Mouse (Mus musculus): Measurements from ENCODE around the gene Dqx1. TPM values are rescaled to one million over a fixed set of nuclear protein-coding genes. Genes with fewer than 3 reads are reported as not detected.

The Dqx1 gene
- polyA plus RNA-seq, 1 experiment from 2014 or later: 0.88 TPM

DNA sequence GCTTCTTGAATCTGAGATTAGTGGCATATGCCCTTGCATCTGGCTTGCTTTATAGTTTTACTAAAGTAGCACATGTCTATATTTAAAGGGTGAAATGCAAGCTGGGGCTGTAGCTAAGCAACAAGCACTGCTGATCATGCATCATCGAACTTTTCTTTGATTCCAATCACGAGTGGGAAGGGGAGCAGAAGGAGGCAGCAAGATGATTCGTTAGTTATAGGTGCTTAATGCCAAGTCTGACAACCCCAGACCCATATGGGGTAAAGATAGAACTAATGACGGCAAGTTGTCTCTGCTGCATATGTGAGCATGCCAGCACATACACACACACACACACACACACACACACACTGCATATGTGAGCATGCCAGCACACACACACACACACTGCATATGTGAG is 46.5 kb downstream of the Dqx1 start:
- no peaks in the 10 kb centered on the region for H3K36me3 ChIP-seq (replicated peaks)
- H3K27ac ChIP-seq: no peak overlapping the region
- ATAC-seq (ENCODE audit: low FRiP score): no peak
- H3K27me3 ChIP-seq: peaks cover 24% of the 10 kb centered on the region
- 68% methylated on average over 4 of the region's 4 CpGs for WGBS
- H3K4me2 ChIP-seq: no peak overlapping the region
- no peak overlapping the region for H3K9ac ChIP-seq
- no peaks in the 10 kb centered on the region for H3K9me3 ChIP-seq
- no peak overlapping the region for H3K4me3 ChIP-seq (replicated peaks)
- H3K4me1 ChIP-seq: peaks cover 34% of the 10 kb centered on the region

DNA sequence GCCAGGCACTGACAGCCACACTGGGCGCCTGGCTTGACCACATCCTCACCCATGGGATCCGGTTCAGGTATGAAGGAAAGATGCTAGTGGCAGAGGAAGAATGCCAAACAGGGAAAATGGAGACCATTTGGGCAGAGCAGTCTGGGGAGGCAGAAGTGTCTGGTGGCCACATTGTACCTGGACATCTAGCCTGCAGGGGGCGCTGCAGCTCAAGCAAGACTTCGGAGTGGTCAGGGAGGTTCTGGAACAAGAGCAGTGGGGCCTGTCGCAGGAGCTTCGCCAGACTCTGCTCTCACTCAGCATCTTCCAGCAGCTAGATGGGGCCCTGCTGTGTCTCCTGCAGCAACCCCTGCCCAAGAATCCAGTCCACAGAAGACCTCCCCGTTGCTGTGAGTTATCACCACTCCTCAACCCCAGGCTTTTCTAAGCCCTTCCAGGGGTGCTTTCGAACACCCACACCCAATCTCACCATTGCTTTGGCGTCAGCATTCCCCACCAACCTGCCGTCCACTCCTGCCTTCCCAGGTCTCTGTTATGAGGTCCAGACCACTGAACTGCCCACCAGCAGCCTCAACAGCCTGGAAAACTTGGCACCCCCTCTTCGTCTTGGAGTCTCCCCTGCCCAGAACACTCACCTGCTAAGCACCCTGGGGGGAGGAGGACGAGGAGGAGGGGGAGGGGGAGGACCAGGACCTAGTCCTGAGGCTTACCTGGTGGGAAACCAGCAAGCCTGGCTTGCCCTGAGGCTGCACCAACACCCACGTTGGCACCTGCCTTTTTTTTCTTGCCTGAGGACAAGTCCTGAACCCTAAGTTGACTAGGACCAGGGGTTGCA is 50.1 kb downstream of the Dqx1 start:
- Histone ChIP-seq H3K9me3 (no peaks in the 10 kb centered on the region), H3K4me2 (peak overlapping the region; percentile 90), H3K9ac (peak overlapping the region; percentile 89; the same call in 1 of the 2 replicates), H3K27ac (0 out of 2 replicates have a peak overlapping the region, but pooled peaks have one; percentile 78), H3K27me3 (peaks cover 8% of the 10 kb centered on the region), H3K36me3 (replicated peaks) (peaks cover 5% of the 10 kb centered on the region; the same call in 1 of the 2 replicates), H3K4me3 (replicated peaks) (peak overlapping the region; percentile 91), H3K4me1 (peaks cover 31% of the 10 kb centered on the region)
- 35% methylated on average over 13 of the region's 13 CpGs for WGBS
- ATAC-seq (ENCODE audit: low FRiP score): peak; percentile 51; the same call in 1 of the 2 replicates

DNA sequence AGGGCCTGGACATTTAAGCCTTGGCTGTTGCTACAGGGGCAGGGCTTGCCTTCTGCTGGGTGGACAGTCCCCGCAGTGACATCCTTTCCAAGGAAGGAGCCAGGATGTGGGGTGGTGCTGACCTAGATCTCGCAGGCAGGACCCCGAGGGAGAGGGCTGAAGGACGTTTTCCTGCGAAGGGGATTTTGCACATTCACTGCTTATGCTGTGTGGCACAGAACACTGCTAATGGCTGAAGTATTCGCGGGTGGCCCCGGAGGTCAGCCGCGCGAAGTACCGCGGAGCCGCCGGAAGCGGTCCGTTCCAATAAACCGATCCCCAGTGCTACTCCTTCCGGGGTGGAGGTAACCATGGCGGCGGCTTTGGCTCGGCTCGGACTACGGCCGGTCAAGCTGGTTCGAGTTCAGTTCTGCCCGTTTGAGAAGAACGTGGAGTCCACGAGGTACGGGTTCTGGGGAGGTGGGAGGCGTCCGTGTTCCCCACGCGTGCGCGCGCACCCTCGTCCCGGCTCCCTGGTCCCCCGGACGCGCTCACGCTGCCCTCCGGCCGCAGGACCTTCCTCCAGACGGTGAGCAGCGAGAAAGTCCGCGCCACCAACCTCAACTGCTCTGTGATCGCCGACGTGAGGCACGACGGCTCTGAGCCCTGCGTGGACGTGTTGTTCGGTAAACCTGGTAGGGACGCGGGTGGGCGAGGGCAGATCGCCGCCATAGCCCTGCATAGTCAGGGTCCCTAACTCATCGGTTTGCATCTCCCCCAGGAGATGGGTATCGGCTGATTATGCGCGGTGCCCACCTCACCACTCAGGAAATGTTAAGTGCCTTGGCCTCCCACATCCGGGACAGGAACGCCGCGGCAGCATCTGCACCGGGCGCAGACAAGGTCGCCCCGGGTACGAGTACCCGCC is 51.4 kb downstream of the Dqx1 start, which contains the start of gene Mrpl53:
TSS of gene Mrpl53 (plus strand) at position 279 of the 907 bp plus-strand sequence.
- ATAC-seq (ENCODE audit: low FRiP score): peak; percentile 86
- Histone ChIP-seq H3K27me3 (no peaks in the 10 kb centered on the region), H3K9me3 (no peaks in the 10 kb centered on the region), H3K36me3 (replicated peaks) (peaks cover 5% of the 10 kb centered on the region; the same call in 1 of the 2 replicates), H3K4me2 (peak within 1 kb of the TSS; percentile 90), H3K27ac (peak within 1 kb of the TSS; percentile 78), H3K4me3 (replicated peaks) (peak within 1 kb of the TSS; percentile 91), H3K4me1 (peaks cover 23% of the 10 kb centered on the region), H3K9ac (peak within 1 kb of the TSS; percentile 89)
- under 1% methylated on average over 76 of the region's 76 CpGs for WGBS

GRCm38 (mm10) chr6:83111510-83112136 is 54.0 kb downstream of the Dqx1 start:
- H3K9me3 ChIP-seq: no peaks in the 10 kb centered on the region
- H3K4me1 ChIP-seq: peaks cover 39% of the 10 kb centered on the region
- no peak overlapping the region for H3K4me2 ChIP-seq
- 86% methylated on average over 4 of the region's 4 CpGs for WGBS
- H3K27ac ChIP-seq: no peak overlapping the region
- H3K9ac ChIP-seq: no peak overlapping the region
- H3K4me3 ChIP-seq (replicated peaks): no peak overlapping the region
- no peak for ATAC-seq (ENCODE audit: low FRiP score)
- H3K36me3 ChIP-seq (replicated peaks): peaks cover 5% of the 10 kb centered on the region; the same call in 1 of the 2 replicates
- no peaks in the 10 kb centered on the region for H3K27me3 ChIP-seq

- peak within 1 kb of the TSS; percentile 96 for H3K4me2 ChIP-seq
- peaks cover 42% of the 10 kb centered on the region for H3K4me1 ChIP-seq
- H3K9me3 ChIP-seq: no peaks in the 10 kb centered on the region
- 2% methylated on average over 45 of the region's 58 CpGs for WGBS
- no peaks in the 10 kb centered on the region for H3K27me3 ChIP-seq
- H3K27ac ChIP-seq: peak within 1 kb of the TSS; percentile 79
- peak within 1 kb of the TSS; percentile 92 for H3K9ac ChIP-seq
- H3K4me3 ChIP-seq (replicated peaks): peak within 1 kb of the TSS; percentile 83
- peaks cover 34% of the 10 kb centered on the region for H3K36me3 ChIP-seq (replicated peaks)
- ATAC-seq (ENCODE audit: low FRiP score): peak; percentile 92
Observed at GRCm38 (mm10) chr6:83115011-83115671, 57.5 kb downstream of the Dqx1 start, which contains the start of gene Mogs. TSS of gene Mogs (plus strand) at chr6:83115496.

GRCm38 (mm10) chr6:83115682-83116372 is 58.2 kb downstream of the Dqx1 start:
- peak overlapping the region; percentile 96 for H3K4me2 ChIP-seq
- no peaks in the 10 kb centered on the region for H3K9me3 ChIP-seq
- 3% methylated on average over 27 of the region's 48 CpGs for WGBS
- no peaks in the 10 kb centered on the region for H3K27me3 ChIP-seq
- peaks cover 44% of the 10 kb centered on the region for H3K4me1 ChIP-seq
- H3K36me3 ChIP-seq (replicated peaks): peaks cover 34% of the 10 kb centered on the region
- peak overlapping the region; percentile 79 for H3K27ac ChIP-seq
- peak overlapping the region; percentile 92 for H3K9ac ChIP-seq
- peak; percentile 75 for ATAC-seq (ENCODE audit: low FRiP score)
- peak overlapping the region; percentile 83 for H3K4me3 ChIP-seq (replicated peaks)

GRCm38 (mm10) chr6:83116373-83117164 is 58.9 kb downstream of the Dqx1 start:
- Histone ChIP-seq H3K4me3 (replicated peaks) (peak overlapping the region; percentile 83), H3K9ac (peak overlapping the region; percentile 92), H3K27me3 (no peaks in the 10 kb centered on the region), H3K4me1 (peaks cover 44% of the 10 kb centered on the region), H3K9me3 (no peaks in the 10 kb centered on the region), H3K36me3 (replicated peaks) (peaks cover 29% of the 10 kb centered on the region), H3K4me2 (peak overlapping the region; percentile 96), H3K27ac (no peak overlapping the region)
- ATAC-seq (ENCODE audit: low FRiP score): no peak
- 88% methylated on average over 11 of the region's 11 CpGs for WGBS

MicroRNAs encoded within 50 kb of the gene (microRNA counts, 519-probe panel; counts per million panel counts)
- microRNA mmu-miR-3470a+mmu-miR-3470b: not detected

Small RNAs within 50 kb of the gene (microRNA-seq; reads per million reads assigned to microRNA genes)
- gene Mir3470a (not detected), gene Mir7040 (not detected)

Other genes starting within 250 kb of the Dqx1 start
- gene Sema4f, start 118.1 kb upstream of the Dqx1 start, polyA plus RNA-seq (2016; fragmentation: Nextera tagmentation; extraction: Ambion mirVana): 4.6 and 5.9 TPM in 2 replicates
- not detected in 2 replicates for gene M1ap, start 110.9 kb upstream of the Dqx1 start, polyA plus RNA-seq (2016; fragmentation: Nextera tagmentation; extraction: Ambion mirVana)
- gene Dok1, start 24.4 kb upstream of the Dqx1 start, polyA plus RNA-seq (2016; fragmentation: Nextera tagmentation; extraction: Ambion mirVana): 4.9 and 5.4 TPM in 2 replicates
- 6.2 and 8.0 TPM in 2 replicates for gene Loxl3, start 23.7 kb upstream of the Dqx1 start, polyA plus RNA-seq (2016; fragmentation: Nextera tagmentation; extraction: Ambion mirVana)
- 137 and 142 TPM in 2 replicates for gene Aup1, start 3.3 kb upstream of the Dqx1 start, polyA plus RNA-seq (2016; fragmentation: Nextera tagmentation; extraction: Ambion mirVana)
- 64.3 and 65.9 TPM in 2 replicates for gene Htra2, start 2.6 kb upstream of the Dqx1 start, polyA plus RNA-seq (2016; fragmentation: Nextera tagmentation; extraction: Ambion mirVana)
- gene Tlx2, start 12.4 kb downstream of the Dqx1 start, polyA plus RNA-seq (2016; fragmentation: Nextera tagmentation; extraction: Ambion mirVana): not detected in 2 replicates
- gene Pcgf1, start 20.0 kb downstream of the Dqx1 start, polyA plus RNA-seq (2016; fragmentation: Nextera tagmentation; extraction: Ambion mirVana): 36.3 and 37.0 TPM in 2 replicates
- 0.27 TPM in 1 of 2 replicates, not detected in the other for gene Lbx2, start 28.5 kb downstream of the Dqx1 start, polyA plus RNA-seq (2016; fragmentation: Nextera tagmentation; extraction: Ambion mirVana)
- 2.6 and 3.4 TPM in 2 replicates for gene Ccdc142, start 43.8 kb downstream of the Dqx1 start, polyA plus RNA-seq (2016; fragmentation: Nextera tagmentation; extraction: Ambion mirVana)
- 3.4 and 3.7 TPM in 2 replicates for gene Gm42688, start 43.8 kb downstream of the Dqx1 start, polyA plus RNA-seq (2016; fragmentation: Nextera tagmentation; extraction: Ambion mirVana)
- 117 TPM in 2 replicates for gene Mrpl53, start 51.2 kb downstream of the Dqx1 start, polyA plus RNA-seq (2016; fragmentation: Nextera tagmentation; extraction: Ambion mirVana)
- gene Mogs, start 57.7 kb downstream of the Dqx1 start, polyA plus RNA-seq (2016; fragmentation: Nextera tagmentation; extraction: Ambion mirVana): 37.4 and 38.6 TPM in 2 replicates
- gene Wbp1, start 63.7 kb downstream of the Dqx1 start, polyA plus RNA-seq (2016; fragmentation: Nextera tagmentation; extraction: Ambion mirVana): 202 and 219 TPM in 2 replicates
- gene Ino80b, start 67.6 kb downstream of the Dqx1 start, polyA plus RNA-seq (2016; fragmentation: Nextera tagmentation; extraction: Ambion mirVana): 19.0 and 20.6 TPM in 2 replicates
- gene Rtkn, start 77.6 kb downstream of the Dqx1 start, polyA plus RNA-seq (2016; fragmentation: Nextera tagmentation; extraction: Ambion mirVana): 19.9 and 20.1 TPM in 2 replicates
- 12.5 and 15.4 TPM in 2 replicates for gene Wdr54, start 98.6 kb downstream of the Dqx1 start, polyA plus RNA-seq (2016; fragmentation: Nextera tagmentation; extraction: Ambion mirVana)
- gene 1700003E16Rik, start 98.6 kb downstream of the Dqx1 start, polyA plus RNA-seq (2016; fragmentation: Nextera tagmentation; extraction: Ambion mirVana): 1.8 and 2.7 TPM in 2 replicates
- 128 and 137 TPM in 2 replicates for gene Dctn1, start 108.1 kb downstream of the Dqx1 start, polyA plus RNA-seq (2016; fragmentation: Nextera tagmentation; extraction: Ambion mirVana)
- 0.12 and 0.24 TPM in 2 replicates for gene Slc4a5, start 162.0 kb downstream of the Dqx1 start, polyA plus RNA-seq (2016; fragmentation: Nextera tagmentation; extraction: Ambion mirVana)